Mouse (Mus musculus) E14TG2a.4 (cell line): ENCODE results near the gene Kif26b.

Experiments used
- CTCF ChIP-seq: conservative IDR thresholded peaks from 2 replicates; pipeline ENCODE4 v1.5.1; 2014; ENCODE audit warnings: low read length
- POU5F1 ChIP-seq: IDR thresholded peaks from 2 replicates; pipeline ENCODE4 v1.6.1; 2014; ENCODE audit warnings: low read length, borderline replicate concordance

- TF ChIP-seq CTCF (no peak), POU5F1 (no peak)
Observed at GRCm38 (mm10) chr1:178972055-178972454, 443.1 kb downstream of the Kif26b start.
